ENCODE assay signal across 23 mouse cellular contexts in the genomic region with DNA sequence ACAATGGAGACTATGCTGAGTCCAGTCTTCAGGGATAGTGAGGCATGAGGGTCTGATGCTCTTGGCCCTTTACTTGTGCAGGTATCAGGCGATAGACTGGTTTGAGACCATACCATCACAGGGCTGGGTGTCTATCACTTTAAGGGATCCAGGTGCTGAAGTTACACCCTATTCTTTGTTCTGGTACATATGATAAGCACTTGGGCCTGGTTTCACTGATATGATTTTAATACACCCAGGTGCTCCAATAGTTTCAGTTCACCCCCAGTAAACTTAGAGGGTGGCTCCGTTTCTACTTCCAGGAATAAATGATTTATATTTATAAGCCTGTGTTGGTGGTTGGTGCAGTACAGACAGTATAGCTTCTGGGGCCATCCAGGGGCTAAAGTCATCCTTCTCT.
"Had no signal": no experiment of that assay in that cellular context is flagged by ENCODE, and none has a peak within 500 bp of the region (broad histone marks: within the 10 kb centered on the region; RNA-seq: fewer than 3 reads in every experiment).

No protein-coding gene starts in this region.

- H3K4me1 ChIP-seq: heart, embryonic 10.5 days; heart, embryonic 12.5 days; hindbrain, embryonic 12.5 days; intestine, embryonic 15.5 days; limb, embryonic 13.5 days; limb, embryonic 15.5 days; liver, embryonic 12.5 days had no signal

- H3K9me3 ChIP-seq: heart, embryonic 10.5 days; hindbrain, embryonic 12.5 days; intestine, embryonic 15.5 days; limb, embryonic 15.5 days; liver, embryonic 12.5 days had no signal

- H3K27me3 ChIP-seq: heart, embryonic 12.5 days; hindbrain, embryonic 12.5 days; intestine, embryonic 15.5 days; limb, embryonic 13.5 days; limb, embryonic 15.5 days; liver, embryonic 12.5 days had no signal

- H3K9ac ChIP-seq: heart, embryonic 12.5 days; hindbrain, embryonic 12.5 days; hindbrain, embryonic 14.5 days; intestine, embryonic 15.5 days; limb, embryonic 13.5 days; limb, embryonic 15.5 days; liver, embryonic 12.5 days had no signal

- H3K4me2 ChIP-seq: heart, embryonic 12.5 days; hindbrain, embryonic 12.5 days; hindbrain, embryonic 14.5 days; intestine, embryonic 15.5 days; limb, embryonic 13.5 days; limb, embryonic 15.5 days; liver, embryonic 12.5 days had no signal

- DNase-seq: gastrocnemius, adult 2 months; gastrocnemius, postnatal 10 days; gastrocnemius, postnatal 25 days; heart, adult 18-20 months; heart, postnatal 10 days; heart, postnatal 4 days; kidney, adult 18-20 months; kidney, postnatal 10 days; kidney, postnatal 4 days; layer of hippocampus, adult 9-11 months; layer of hippocampus, postnatal 36 days; left cerebral cortex, postnatal 4 days had no signal

- ATAC-seq: hindbrain, embryonic 16.5 days; inflammation-experienced regulatory T-cells, adult 6 months; intestine, embryonic 15.5 days; liver, embryonic 12.5 days had no signal

- H3K36me3 ChIP-seq: heart, embryonic 10.5 days; heart, embryonic 12.5 days; hindbrain, embryonic 10.5 days; hindbrain, embryonic 12.5 days; intestine, embryonic 15.5 days; limb, embryonic 13.5 days; limb, embryonic 15.5 days; liver, embryonic 12.5 days had no signal

- H3K4me3 ChIP-seq: gastrocnemius, adult 2 months; heart, embryonic 10.5 days; heart, embryonic 12.5 days; hindbrain, embryonic 10.5 days; hindbrain, embryonic 12.5 days; intestine, embryonic 15.5 days; limb, embryonic 13.5 days; limb, embryonic 15.5 days; liver, embryonic 12.5 days had no signal

- H3K27ac ChIP-seq: gastrocnemius, adult 2 months; heart, embryonic 10.5 days; hindbrain, embryonic 10.5 days; hindbrain, embryonic 12.5 days; hindbrain, embryonic 14.5 days; intestine, embryonic 15.5 days; limb, embryonic 13.5 days; limb, embryonic 15.5 days; liver, embryonic 12.5 days had no signal
